Mouse (Mus musculus) neural tube, embryonic 15.5 days (tissue): ENCODE data around the gene Matn1. TPM values are rescaled to one million over a fixed set of nuclear protein-coding genes. Genes with fewer than 3 reads are reported as not detected.

ENCODE experiments used
- ATAC-seq: fragments of 200-750 bp; cut with Nextera tagmentation; 2 replicates; pipeline ENCODE4 v1.8.0; 2017; ENCODE audit warnings: mild to moderate bottlenecking, moderate TSS enrichment, moderate library complexity; ENCODE audit not compliant: low FRiP score
- H3K27ac ChIP-seq: fragments of 300-500 bp; sonication (generic); replicated peaks from 2 replicates; pipeline ENCODE4 v1.5.1; 2015; ENCODE audit warnings: mild to moderate bottlenecking, inconsistent platforms
- H3K27me3 ChIP-seq: fragments of 300-500 bp; sonication (generic); replicated peaks from 2 replicates; pipeline ENCODE4 v1.6.1; 2015; ENCODE audit warnings: inconsistent platforms
- H3K36me3 ChIP-seq: fragments of 300-500 bp; sonication (generic); 2 replicates; pipeline ENCODE4 v1.6.1; 2015; ENCODE audit warnings: inconsistent platforms
- H3K4me1 ChIP-seq: fragments of 300-500 bp; sonication (generic); 2 replicates; pipeline ENCODE4 v1.6.1; 2015; ENCODE audit warnings: inconsistent platforms
- H3K4me2 ChIP-seq: fragments of 300-500 bp; sonication (generic); 2 replicates; pipeline ENCODE4 v1.6.1; 2015; ENCODE audit warnings: inconsistent platforms, mild to moderate bottlenecking, moderate library complexity
- H3K4me3 ChIP-seq: fragments of 300-500 bp; sonication (generic); replicated peaks from 2 replicates; pipeline ENCODE4 v1.5.1; 2015; ENCODE audit warnings: mild to moderate bottlenecking, inconsistent platforms
- H3K9ac ChIP-seq: fragments of 300-500 bp; sonication (generic); replicated peaks from 2 replicates; pipeline ENCODE4 v1.6.1; 2015; ENCODE audit warnings: mild to moderate bottlenecking, inconsistent platforms
- H3K9me3 ChIP-seq: fragments of 300-500 bp; sonication (generic); replicated peaks from 2 replicates; pipeline ENCODE4 v1.6.1; 2016; ENCODE audit warnings: inconsistent platforms
- WGBS: fragments of 180-500 bp; shearing (Covaris S2); methylation state at CpG from one replicate; pipeline ENCODE4 v1.1.7; 2015; ENCODE audit warnings: mixed read lengths; 5-methylcytosine and 5-hydroxymethylcytosine counted together
- polyA plus RNA-seq: library from polyadenylated mRNA; unstranded; fragments of >200 nt; fragmentation: Nextera tagmentation; extraction: Ambion mirVana; gene quantifications from 2 replicates; pipeline ENCODE4 v1.2.1, GENCODE M21; 2015

Matn1 gene
- polyA plus RNA-seq, 1 experiment from 2014 or later, result 10.8 TPM

DNA sequence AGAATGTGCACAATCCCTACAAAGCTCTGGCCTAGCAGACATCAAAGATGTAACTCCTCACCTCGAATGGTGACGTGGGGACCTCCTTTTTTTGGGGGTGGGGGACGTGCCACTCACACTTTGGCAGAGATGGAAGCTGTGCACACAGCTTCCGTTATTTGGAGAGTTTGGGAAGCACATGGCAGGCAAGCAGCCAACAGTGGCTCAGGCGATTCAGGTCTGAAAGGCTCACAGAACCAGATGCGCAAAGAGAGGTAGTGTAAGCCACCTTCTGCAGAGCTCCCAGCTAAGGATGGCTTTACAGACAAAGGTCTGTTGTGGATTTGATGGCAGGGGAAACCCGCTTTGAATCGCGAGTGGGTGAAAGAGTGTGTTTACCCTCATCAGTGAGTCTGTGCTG lies 45.0 kb downstream of the Matn1 start:
- Histone ChIP-seq H3K9ac (no peak overlapping the region), H3K4me2 (no peak overlapping the region), H3K9me3 (no peaks in the 10 kb centered on the region), H3K27ac (no peak overlapping the region), H3K36me3 (no peaks in the 10 kb centered on the region), H3K4me3 (no peak overlapping the region), H3K4me1 (0 out of 2 replicates have a peak, but pooled peaks cover 3% of the 10 kb centered on the region), H3K27me3 (no peaks in the 10 kb centered on the region)
- 72% methylated on average over 9 of the region's 9 CpGs for WGBS
- ATAC-seq, result no peak

DNA sequence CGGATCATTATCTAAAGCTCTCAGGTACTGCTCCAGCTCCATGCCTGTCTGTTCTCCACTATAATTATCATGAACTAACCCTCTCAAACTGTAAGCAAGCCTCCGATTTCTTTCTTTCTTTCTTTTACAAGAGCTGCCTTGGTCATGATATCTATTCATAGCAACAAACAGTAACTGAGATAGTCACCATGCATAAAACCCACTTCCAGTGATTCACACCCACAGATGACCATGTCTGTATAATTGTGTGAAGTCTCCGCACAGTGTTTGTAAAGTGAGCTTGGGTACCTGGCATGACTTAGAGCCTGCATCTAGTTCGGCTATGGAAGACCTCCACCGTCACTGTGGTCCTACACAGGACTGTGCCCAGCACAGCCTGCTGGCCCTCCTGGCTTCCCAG lies 46.8 kb downstream of the Matn1 start:
- Histone ChIP-seq H3K4me1 (no peaks in the 10 kb centered on the region), H3K4me2 (no peak overlapping the region), H3K36me3 (no peaks in the 10 kb centered on the region), H3K9ac (no peak overlapping the region), H3K4me3 (no peak overlapping the region), H3K27ac (no peak overlapping the region), H3K9me3 (no peaks in the 10 kb centered on the region), H3K27me3 (no peaks in the 10 kb centered on the region)
- 94% methylated on average over 5 of the region's 5 CpGs for WGBS
- ATAC-seq, result no peak

DNA sequence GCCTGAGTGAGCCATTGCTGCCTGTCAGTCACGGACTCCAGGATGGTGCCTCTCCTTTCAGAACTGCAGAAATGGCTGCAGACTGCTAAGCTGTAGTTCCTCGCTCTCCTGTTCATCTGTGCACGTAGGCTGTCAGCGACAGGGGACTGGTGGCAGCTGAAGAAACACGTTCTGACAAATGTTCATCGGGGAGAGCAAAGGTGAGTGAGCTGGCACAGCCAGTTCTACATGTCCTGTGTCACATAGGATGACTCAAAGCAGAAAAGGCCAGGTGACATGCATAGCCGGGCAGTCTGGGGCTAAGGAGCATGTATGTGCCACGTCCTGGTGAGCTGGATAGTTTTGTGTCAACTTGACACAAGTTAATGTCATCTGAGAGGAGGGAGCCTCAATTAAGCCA lies 50.4 kb downstream of the Matn1 start:
- H3K27me3 ChIP-seq, result no peaks in the 10 kb centered on the region
- peaks cover 6% of the 10 kb centered on the region; the same call in 1 of the 2 replicates for H3K4me1 ChIP-seq
- H3K4me3 ChIP-seq, result no peak overlapping the region
- WGBS, result 90% methylated on average over 8 of the region's 8 CpGs
- H3K27ac ChIP-seq, result no peak overlapping the region
- no peak overlapping the region for H3K4me2 ChIP-seq
- H3K9ac ChIP-seq, result no peak overlapping the region
- ATAC-seq, result no peak
- no peaks in the 10 kb centered on the region for H3K36me3 ChIP-seq
- no peaks in the 10 kb centered on the region for H3K9me3 ChIP-seq

DNA sequence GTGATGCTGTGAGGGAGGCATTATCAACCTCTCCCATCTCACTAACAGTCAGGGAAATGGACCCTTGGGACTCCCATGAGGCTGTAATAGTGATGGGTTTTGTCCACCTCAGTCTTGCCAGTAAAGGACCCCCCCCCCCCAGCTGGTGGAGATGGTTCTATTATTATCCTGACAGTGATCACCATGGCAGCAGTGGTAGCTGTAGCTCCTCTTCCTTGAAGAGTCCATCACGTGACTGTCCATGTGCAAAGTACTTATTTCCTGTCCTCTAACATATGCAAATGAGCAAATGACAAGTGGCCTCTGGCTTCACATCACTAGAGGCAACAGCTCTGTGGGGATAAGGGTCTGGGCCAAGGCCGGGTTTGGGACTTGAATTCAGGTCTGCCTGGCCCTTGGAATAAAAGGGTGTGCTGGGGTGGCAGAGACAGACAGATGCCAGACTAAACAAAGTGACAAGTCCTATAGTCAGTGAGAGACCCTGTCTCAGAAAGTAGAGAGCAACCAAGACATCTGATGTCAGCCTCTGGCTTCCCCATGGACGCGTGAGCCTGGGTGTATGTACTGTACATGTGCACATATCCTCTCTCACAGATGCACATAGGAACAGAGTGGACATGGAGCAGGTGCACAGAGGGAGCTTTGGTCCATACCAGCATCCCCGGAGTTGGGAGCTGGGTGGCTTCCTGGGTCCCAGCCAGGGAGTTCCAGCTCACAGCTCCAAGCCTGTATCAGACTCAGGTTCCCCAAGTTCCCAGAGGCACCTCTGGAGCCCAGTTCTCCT lies 55.8 kb downstream of the Matn1 start:
- H3K27me3 ChIP-seq, result no peaks in the 10 kb centered on the region
- H3K4me3 ChIP-seq, result no peak overlapping the region
- 70% methylated on average over 5 of the region's 5 CpGs for WGBS
- no peak overlapping the region for H3K4me2 ChIP-seq
- no peaks in the 10 kb centered on the region for H3K9me3 ChIP-seq
- H3K9ac ChIP-seq, result no peak overlapping the region
- peaks cover 20% of the 10 kb centered on the region for H3K4me1 ChIP-seq
- peak; percentile 41; the same call in 1 of the 2 replicates for ATAC-seq
- H3K27ac ChIP-seq, result 0 out of 2 replicates have a peak overlapping the region, but pooled peaks have one; percentile 3
- H3K36me3 ChIP-seq, result no peaks in the 10 kb centered on the region

DNA sequence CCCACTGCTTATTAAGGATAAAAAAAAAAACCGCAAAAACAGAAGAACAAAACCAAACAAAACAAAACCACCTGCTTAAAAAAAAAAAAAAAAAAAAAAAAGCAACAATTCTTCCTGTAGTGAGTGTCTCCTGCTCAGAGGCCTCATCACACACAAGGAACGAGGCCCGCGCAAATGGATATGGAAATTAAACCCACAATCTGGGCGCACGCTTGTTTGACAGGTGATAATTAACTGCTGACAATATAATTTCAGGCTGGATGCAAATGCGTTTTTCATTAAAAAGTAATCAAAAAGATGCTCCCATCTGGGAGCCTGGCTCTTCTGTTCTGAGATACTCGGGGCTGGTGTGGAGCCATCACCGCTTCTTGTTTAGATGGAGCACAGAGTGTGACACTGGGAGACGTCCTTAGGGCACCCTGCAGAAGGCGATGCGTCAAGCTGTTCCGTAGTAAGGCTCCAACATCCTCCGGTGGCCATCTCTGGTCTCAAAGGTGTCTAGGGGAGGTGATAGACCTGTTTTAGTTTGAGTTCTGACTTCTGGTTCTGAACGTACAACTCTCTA lies 56.5 kb downstream of the Matn1 start:
- Histone ChIP-seq H3K27me3 (no peaks in the 10 kb centered on the region), H3K27ac (no peak overlapping the region), H3K4me3 (no peak overlapping the region), H3K9me3 (no peaks in the 10 kb centered on the region), H3K36me3 (no peaks in the 10 kb centered on the region), H3K4me2 (no peak overlapping the region), H3K4me1 (peaks cover 20% of the 10 kb centered on the region), H3K9ac (no peak overlapping the region)
- ATAC-seq, result no peak
- WGBS, result 46% methylated on average over 15 of the region's 15 CpGs

Other genes with a start within 250 kb of the Matn1 start
- gene Sdc3, start 151.8 kb upstream of the Matn1 start, polyA plus RNA-seq, result 117 and 130 TPM in 2 replicates
- 29.8 and 64.3 TPM in 2 replicates for gene Laptm5, start 31.3 kb upstream of the Matn1 start, polyA plus RNA-seq